Mouse (Mus musculus): ENCODE measurements around the gene Syt7. TPM values are rescaled to one million over a fixed set of nuclear protein-coding genes. Genes with fewer than 3 reads are reported as not detected.
A peak's percentile ranks its signal among the peaks of the same experiment; 100 is the strongest.

Gene Syt7
- polyA plus RNA-seq, 1 experiment from 2014 or later, result 2.4 TPM

DNA sequence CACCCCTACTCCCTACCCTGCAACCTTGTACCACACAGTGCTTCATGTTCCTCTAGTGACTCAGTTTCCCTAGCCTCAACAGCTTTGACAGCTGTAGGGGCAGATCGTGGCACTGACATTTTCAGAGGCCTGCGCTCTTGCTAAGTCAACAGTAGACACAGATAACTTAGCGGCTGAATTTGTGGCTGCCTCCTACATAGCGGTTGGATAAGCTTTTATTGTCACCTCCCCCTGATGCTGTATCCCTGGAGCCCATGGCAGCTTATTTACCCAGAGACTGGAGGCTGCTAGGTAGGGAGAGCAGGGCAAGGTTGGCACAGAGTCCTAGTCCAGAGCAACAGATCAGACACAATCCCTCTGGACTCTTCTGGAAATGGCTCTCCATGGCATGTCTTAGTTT is 19.0 kb upstream of the Syt7 start:
- Histone ChIP-seq H3K4me1 (replicated peaks; ENCODE audit: control insufficient read depth, insufficient read depth, low read length) (no peaks in the 10 kb centered on the region), H3K9me3 (ENCODE audit: control insufficient read depth, low read length) (no peaks in the 10 kb centered on the region), H3K27ac (ENCODE audit: low read depth, low read length) (no peak overlapping the region), H3K4me2 (replicated peaks; ENCODE audit: low read depth, low read length) (no peak overlapping the region), H3K27me3 (ENCODE audit: control insufficient read depth, insufficient read depth, low read length) (no peaks in the 10 kb centered on the region), H3K36me3 (ENCODE audit: control insufficient read depth, insufficient read depth, low read length) (no peaks in the 10 kb centered on the region), H3K4me3 (ENCODE audit: low read depth, low read length) (no peak overlapping the region), H3K9ac (ENCODE audit: low read depth, low read length) (no peak overlapping the region)
- no peak for ATAC-seq (ENCODE audit: low FRiP score)
- WGBS, result 85% methylated on average over 4 of the region's 4 CpGs
- no peak for DNase-seq (ENCODE audit: low spot score)

DNA sequence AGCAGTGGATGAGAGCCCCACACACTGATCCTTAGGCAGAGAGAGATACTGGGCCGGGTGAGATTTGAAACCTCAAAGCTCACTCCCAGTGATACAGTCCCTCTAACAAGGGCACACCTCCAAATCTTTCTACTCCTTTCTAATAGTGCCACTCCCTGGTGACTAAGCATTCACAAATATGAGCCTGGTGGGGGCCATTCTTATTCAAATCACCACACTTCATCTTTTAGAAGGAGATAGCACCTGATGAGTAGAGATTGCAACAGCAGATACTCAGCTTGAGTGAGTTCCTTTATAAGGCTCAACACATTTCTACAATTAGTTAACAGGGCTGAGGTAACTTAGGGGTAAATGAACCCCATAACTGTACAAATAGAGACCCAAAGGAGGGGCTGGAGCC is 15.7 kb upstream of the Syt7 start:
- whole genome bisulfite sequencing, result 67% methylated on average over 1 of the region's 1 CpGs
- ATAC-seq (ENCODE audit: low FRiP score), result no peak
- no peaks in the 10 kb centered on the region for H3K9me3 ChIP-seq (ENCODE audit: control insufficient read depth, low read length)

DNA sequence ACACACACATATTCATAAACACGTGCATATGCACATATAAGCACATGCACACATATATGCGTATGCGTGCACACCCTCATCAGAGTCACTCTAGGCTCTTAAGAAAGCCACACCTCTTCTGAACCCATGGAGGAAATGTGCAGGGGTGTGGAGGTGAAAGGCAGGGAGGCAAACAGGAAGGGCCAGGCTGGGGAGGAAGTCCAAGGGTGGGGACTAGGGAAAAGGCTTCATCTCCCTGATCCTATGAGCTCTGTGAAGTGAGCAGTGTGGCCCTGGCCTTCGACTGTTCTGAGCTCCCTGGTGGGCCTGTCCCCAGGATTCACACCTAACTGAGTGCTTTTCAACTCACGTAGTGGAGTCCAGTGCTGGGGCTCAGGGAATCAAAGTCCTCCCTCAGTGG is 13.6 kb upstream of the Syt7 start:
- no peaks in the 10 kb centered on the region for H3K36me3 ChIP-seq (ENCODE audit: control insufficient read depth, insufficient read depth, low read length)
- no peak overlapping the region for H3K27ac ChIP-seq (ENCODE audit: low read depth, low read length)
- no peak overlapping the region for H3K4me2 ChIP-seq (replicated peaks; ENCODE audit: low read depth, low read length)
- 72% methylated on average over 5 of the region's 5 CpGs for WGBS
- no peaks in the 10 kb centered on the region for H3K27me3 ChIP-seq (ENCODE audit: control insufficient read depth, insufficient read depth, low read length)
- H3K9ac ChIP-seq (ENCODE audit: low read depth, low read length), result no peak overlapping the region
- DNase-seq (ENCODE audit: low spot score), result no peak
- no peak overlapping the region for H3K4me3 ChIP-seq (ENCODE audit: low read depth, low read length)
- H3K9me3 ChIP-seq (ENCODE audit: control insufficient read depth, low read length), result no peaks in the 10 kb centered on the region
- no peak for ATAC-seq (ENCODE audit: low FRiP score)
- no peaks in the 10 kb centered on the region for H3K4me1 ChIP-seq (replicated peaks; ENCODE audit: control insufficient read depth, insufficient read depth, low read length)

More for the DNA sequence above, 15.7 kb upstream of the Syt7 start:
- H3K4me1 ChIP-seq (replicated peaks; ENCODE audit: control insufficient read depth, insufficient read depth, low read length), result no peaks in the 10 kb centered on the region
- no peaks in the 10 kb centered on the region for H3K36me3 ChIP-seq (ENCODE audit: control insufficient read depth, insufficient read depth, low read length)
- no peaks in the 10 kb centered on the region for H3K27me3 ChIP-seq (ENCODE audit: control insufficient read depth, insufficient read depth, low read length)
- H3K27ac ChIP-seq (ENCODE audit: low read depth, low read length), result no peak overlapping the region
- no peak for DNase-seq (ENCODE audit: low spot score)
- no peak overlapping the region for H3K9ac ChIP-seq (ENCODE audit: low read depth, low read length)
- no peak overlapping the region for H3K4me2 ChIP-seq (replicated peaks; ENCODE audit: low read depth, low read length)
- H3K4me3 ChIP-seq (ENCODE audit: low read depth, low read length), result no peak overlapping the region

DNA sequence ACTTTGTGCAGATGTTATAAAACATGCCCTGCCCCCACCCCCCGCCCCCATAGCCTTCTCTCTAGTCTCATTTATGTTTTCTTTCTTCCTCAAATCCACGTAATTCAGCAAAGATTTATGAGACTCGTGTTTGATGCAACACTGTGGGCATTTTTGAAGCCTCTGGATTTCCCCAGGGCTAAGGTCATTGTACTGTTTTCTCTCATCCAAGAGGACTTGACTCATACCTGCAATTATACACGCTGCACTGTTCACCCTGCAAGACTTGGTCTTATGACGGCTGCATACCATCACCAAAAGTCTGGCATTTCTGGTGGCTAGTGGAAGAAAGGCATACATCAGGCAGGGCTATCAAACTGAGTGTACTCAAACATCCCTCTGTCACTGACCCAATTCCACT is 8.9 kb upstream of the Syt7 start:
- no peak overlapping the region for H3K4me2 ChIP-seq (replicated peaks; ENCODE audit: low read depth, low read length)
- H3K4me3 ChIP-seq (ENCODE audit: low read depth, low read length), result no peak overlapping the region
- H3K9ac ChIP-seq (ENCODE audit: low read depth, low read length), result no peak overlapping the region
- H3K9me3 ChIP-seq (ENCODE audit: control insufficient read depth, low read length), result no peaks in the 10 kb centered on the region
- no peaks in the 10 kb centered on the region for H3K36me3 ChIP-seq (ENCODE audit: control insufficient read depth, insufficient read depth, low read length)
- H3K4me1 ChIP-seq (replicated peaks; ENCODE audit: control insufficient read depth, insufficient read depth, low read length), result no peaks in the 10 kb centered on the region
- DNase-seq (ENCODE audit: low spot score) (no peak), ATAC-seq (ENCODE audit: low FRiP score) (no peak)
- H3K27me3 ChIP-seq (ENCODE audit: control insufficient read depth, insufficient read depth, low read length), result peaks cover 3% of the 10 kb centered on the region; the same call in 1 of the 2 replicates
- H3K27ac ChIP-seq (ENCODE audit: low read depth, low read length), result no peak overlapping the region
- WGBS, result 90% methylated on average over 5 of the region's 5 CpGs

DNA sequence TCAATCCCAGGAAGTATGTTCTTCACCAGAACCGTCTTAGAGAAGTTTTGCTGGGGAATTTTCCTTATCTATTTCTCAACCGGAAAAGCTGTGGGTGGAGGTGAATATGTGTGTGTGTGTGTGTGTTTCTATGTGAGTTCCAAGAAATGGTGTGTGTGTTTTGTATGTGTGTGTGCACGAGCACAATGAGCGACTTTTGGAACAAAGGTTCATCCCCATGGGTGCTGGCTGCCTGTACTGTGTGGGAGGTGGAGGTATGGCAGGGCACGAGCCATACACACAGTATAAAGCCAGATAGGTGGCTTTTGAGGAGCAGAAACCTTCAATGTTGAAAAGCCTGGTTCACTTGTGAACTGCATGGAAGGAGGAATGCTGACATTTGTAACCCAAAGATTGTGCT is 1.2 kb upstream of the Syt7 start:
- no peak overlapping the region for H3K27ac ChIP-seq (ENCODE audit: low read depth, low read length)
- H3K4me3 ChIP-seq (ENCODE audit: low read depth, low read length), result no peak overlapping the region
- no peak overlapping the region for H3K9ac ChIP-seq (ENCODE audit: low read depth, low read length)
- H3K36me3 ChIP-seq (ENCODE audit: control insufficient read depth, insufficient read depth, low read length), result no peaks in the 10 kb centered on the region
- H3K27me3 ChIP-seq (ENCODE audit: control insufficient read depth, insufficient read depth, low read length), result peaks cover 15% of the 10 kb centered on the region
- ATAC-seq (ENCODE audit: low FRiP score), result no peak
- H3K4me2 ChIP-seq (replicated peaks; ENCODE audit: low read depth, low read length), result no peak overlapping the region
- DNase-seq (ENCODE audit: low spot score), result no peak
- H3K4me1 ChIP-seq (replicated peaks; ENCODE audit: control insufficient read depth, insufficient read depth, low read length), result peaks cover 6% of the 10 kb centered on the region; the same call in 1 of the 2 replicates
- WGBS, result 80% methylated on average over 5 of the region's 5 CpGs
- H3K9me3 ChIP-seq (ENCODE audit: control insufficient read depth, low read length), result no peaks in the 10 kb centered on the region

DNA sequence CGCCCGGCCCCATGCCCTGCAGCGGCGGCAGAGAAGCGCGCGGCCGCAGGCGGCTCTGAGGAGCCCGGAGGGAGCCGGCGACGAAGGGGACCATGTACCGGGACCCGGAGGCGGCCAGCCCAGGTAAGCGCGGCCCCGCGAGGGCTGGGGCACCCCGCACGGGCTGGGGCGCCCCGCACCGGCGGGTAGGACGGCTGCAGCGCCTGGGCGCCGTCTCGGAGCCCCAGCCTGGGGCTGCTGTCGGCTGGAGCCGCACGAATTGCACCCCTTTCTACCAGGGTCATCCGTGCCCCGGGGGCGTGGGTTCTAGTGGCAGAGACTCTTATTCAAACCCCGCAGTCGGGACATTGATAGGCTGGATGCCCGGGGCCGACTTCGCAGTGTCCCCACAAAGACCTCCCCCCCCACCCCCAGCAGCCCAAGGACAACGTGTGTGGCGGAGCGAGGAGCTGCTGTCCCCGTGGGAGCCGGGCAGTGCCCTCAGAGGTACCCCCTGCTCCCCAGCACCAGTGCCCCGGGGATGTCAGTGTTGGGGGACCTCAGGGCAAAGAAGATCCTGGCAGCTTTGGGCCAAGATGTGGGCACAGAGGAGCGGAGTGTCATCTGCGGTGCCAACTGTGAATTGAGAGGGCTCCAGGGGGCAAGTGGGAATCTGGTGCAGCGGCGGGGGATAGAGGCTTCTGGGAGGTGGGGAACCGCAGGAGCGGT is 655 bp downstream of the Syt7 start:
- peak overlapping the region; percentile 68 for H3K4me3 ChIP-seq (ENCODE audit: low read depth, low read length)
- H3K27ac ChIP-seq (ENCODE audit: low read depth, low read length), result peak overlapping the region; percentile 20; the same call in 1 of the 2 replicates
- H3K27me3 ChIP-seq (ENCODE audit: control insufficient read depth, insufficient read depth, low read length), result peaks cover 12% of the 10 kb centered on the region
- under 1% methylated on average over 28 of the region's 54 CpGs for WGBS
- H3K4me1 ChIP-seq (replicated peaks; ENCODE audit: control insufficient read depth, insufficient read depth, low read length), result peaks cover 6% of the 10 kb centered on the region; the same call in 1 of the 2 replicates
- DNase-seq (ENCODE audit: low spot score) (peak; percentile 57), ATAC-seq (ENCODE audit: low FRiP score) (peak; percentile 55)
- H3K36me3 ChIP-seq (ENCODE audit: control insufficient read depth, insufficient read depth, low read length), result no peaks in the 10 kb centered on the region
- peak overlapping the region; percentile 81 for H3K4me2 ChIP-seq (replicated peaks; ENCODE audit: low read depth, low read length)
- H3K9ac ChIP-seq (ENCODE audit: low read depth, low read length), result peak overlapping the region; percentile 62
- no peaks in the 10 kb centered on the region for H3K9me3 ChIP-seq (ENCODE audit: control insufficient read depth, low read length)

DNA sequence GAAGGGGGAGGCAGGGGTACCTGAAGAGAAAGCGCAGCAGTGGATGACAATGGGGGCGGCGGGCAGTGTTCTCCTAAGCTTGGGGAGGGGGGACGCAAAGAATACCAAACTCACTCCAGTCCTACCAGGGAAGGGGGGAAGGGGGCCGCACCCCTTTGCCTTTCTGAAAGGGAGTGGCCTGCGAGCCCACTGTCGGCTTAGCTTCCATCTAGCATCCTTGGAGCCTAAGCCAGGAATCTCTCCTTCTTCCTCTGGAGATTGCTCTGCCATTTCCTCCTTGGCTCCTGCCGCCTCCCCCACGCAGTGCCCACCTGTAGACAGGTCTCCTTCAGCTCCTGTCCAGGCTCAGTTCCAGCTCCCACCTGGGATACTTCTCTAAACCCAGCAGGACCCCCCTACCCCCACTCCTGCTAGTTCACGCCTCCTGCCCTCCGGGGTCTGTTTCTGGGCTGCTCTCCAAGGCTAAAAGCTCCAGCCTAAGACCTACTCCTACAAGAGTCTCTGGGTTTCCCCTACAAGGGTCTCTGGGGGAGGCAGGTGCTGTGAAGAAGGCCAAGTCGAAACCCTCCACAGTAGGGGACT is 1.3 kb downstream of the Syt7 start:
- 18% methylated on average over 12 of the region's 12 CpGs for WGBS
- H3K27me3 ChIP-seq (ENCODE audit: control insufficient read depth, insufficient read depth, low read length), result peaks cover 12% of the 10 kb centered on the region
- H3K9me3 ChIP-seq (ENCODE audit: control insufficient read depth, low read length), result no peaks in the 10 kb centered on the region
- no peak overlapping the region for H3K27ac ChIP-seq (ENCODE audit: low read depth, low read length)
- no peaks in the 10 kb centered on the region for H3K36me3 ChIP-seq (ENCODE audit: control insufficient read depth, insufficient read depth, low read length)
- peak overlapping the region; percentile 81 for H3K4me2 ChIP-seq (replicated peaks; ENCODE audit: low read depth, low read length)
- DNase-seq (ENCODE audit: low spot score) (no peak), ATAC-seq (ENCODE audit: low FRiP score) (no peak)
- H3K4me3 ChIP-seq (ENCODE audit: low read depth, low read length), result peak overlapping the region; percentile 68
- peak overlapping the region; percentile 62; the same call in 1 of the 2 replicates for H3K9ac ChIP-seq (ENCODE audit: low read depth, low read length)
- H3K4me1 ChIP-seq (replicated peaks; ENCODE audit: control insufficient read depth, insufficient read depth, low read length), result peaks cover 6% of the 10 kb centered on the region; the same call in 1 of the 2 replicates

DNA sequence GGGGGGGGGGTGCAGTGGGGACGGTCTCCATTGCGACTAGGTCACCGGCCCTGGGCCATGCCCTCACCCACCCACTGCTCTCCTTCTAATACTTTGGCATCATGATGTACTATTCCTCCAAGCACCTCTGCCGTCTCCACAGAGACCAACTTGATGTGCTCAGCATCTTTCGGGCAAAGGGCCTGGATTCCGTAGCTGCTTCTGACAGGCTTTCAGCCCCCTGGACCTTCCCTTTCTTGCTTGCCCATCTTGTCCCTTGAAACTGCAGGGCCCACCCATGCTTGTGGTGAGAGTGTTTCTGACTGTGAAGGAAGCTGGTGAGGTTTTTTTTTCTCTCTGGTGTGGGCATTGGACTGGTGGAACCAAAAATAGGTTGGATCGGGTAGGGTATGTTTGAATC is 2.1 kb downstream of the Syt7 start:
- DNase-seq (ENCODE audit: low spot score) (no peak), ATAC-seq (ENCODE audit: low FRiP score) (no peak)
- Histone ChIP-seq H3K4me1 (replicated peaks; ENCODE audit: control insufficient read depth, insufficient read depth, low read length) (0 out of 2 replicates have a peak, but pooled peaks cover 6% of the 10 kb centered on the region), H3K4me3 (ENCODE audit: low read depth, low read length) (no peak overlapping the region), H3K36me3 (ENCODE audit: control insufficient read depth, insufficient read depth, low read length) (no peaks in the 10 kb centered on the region), H3K27me3 (ENCODE audit: control insufficient read depth, insufficient read depth, low read length) (peaks cover 12% of the 10 kb centered on the region), H3K9me3 (ENCODE audit: control insufficient read depth, low read length) (no peaks in the 10 kb centered on the region), H3K27ac (ENCODE audit: low read depth, low read length) (no peak overlapping the region), H3K9ac (ENCODE audit: low read depth, low read length) (no peak overlapping the region), H3K4me2 (replicated peaks; ENCODE audit: low read depth, low read length) (no peak overlapping the region)
- WGBS, result 78% methylated on average over 7 of the region's 7 CpGs

DNA sequence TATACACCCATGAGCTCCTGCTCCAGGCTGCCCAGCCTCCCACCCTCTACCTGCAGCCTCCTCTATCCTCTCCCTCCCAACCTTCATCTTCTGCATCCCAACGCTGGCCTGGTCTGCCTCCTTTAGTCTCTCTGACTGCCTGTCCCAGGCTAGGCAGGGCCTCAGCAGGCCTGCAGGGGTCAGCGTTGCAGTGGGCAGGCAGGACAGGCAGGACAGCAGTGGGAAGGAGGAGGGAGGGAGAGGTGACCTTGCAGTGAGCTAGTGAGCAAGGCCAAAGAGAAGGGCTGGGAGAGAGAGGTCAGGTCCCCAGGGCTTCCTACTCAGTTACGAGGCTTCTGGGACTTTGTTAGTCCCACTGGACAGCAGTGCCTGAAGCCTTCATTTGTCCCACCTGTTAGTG is 3.1 kb downstream of the Syt7 start:
- peak; percentile 28 for DNase-seq (ENCODE audit: low spot score)
- Histone ChIP-seq H3K4me2 (replicated peaks; ENCODE audit: low read depth, low read length) (no peak overlapping the region), H3K9me3 (ENCODE audit: control insufficient read depth, low read length) (no peaks in the 10 kb centered on the region), H3K27me3 (ENCODE audit: control insufficient read depth, insufficient read depth, low read length) (peaks cover 12% of the 10 kb centered on the region), H3K9ac (ENCODE audit: low read depth, low read length) (no peak overlapping the region), H3K27ac (ENCODE audit: low read depth, low read length) (no peak overlapping the region), H3K4me3 (ENCODE audit: low read depth, low read length) (no peak overlapping the region), H3K36me3 (ENCODE audit: control insufficient read depth, insufficient read depth, low read length) (no peaks in the 10 kb centered on the region), H3K4me1 (replicated peaks; ENCODE audit: control insufficient read depth, insufficient read depth, low read length) (0 out of 2 replicates have a peak, but pooled peaks cover 6% of the 10 kb centered on the region)
- no peak for ATAC-seq (ENCODE audit: low FRiP score)
- WGBS, result 22% methylated on average over 3 of the region's 3 CpGs

All from hindbrain, embryonic 11.5 days (tissue).